Mouse (Mus musculus): ENCODE measurements around the gene Rbm28. TPM values are rescaled to one million over a fixed set of nuclear protein-coding genes. Genes with fewer than 3 reads are reported as not detected.

The Rbm28 gene
- total and polyA plus RNA-seq, 3 experiments: 37.6 to 103 (median 56.2) TPM

GRCm38 (mm10) chr6:29213436-29213835 lies 48.6 kb upstream of the Rbm28 start:
- no peak overlapping the region for H3K4me3 ChIP-seq (replicated peaks in 1 of 3; ENCODE audit: low read depth in 2 of 3, low read length in 2 of 3, poor library complexity in 1 of 3)
- H3K4me1 ChIP-seq (ENCODE audit: control insufficient read depth in 1 of 2, insufficient read depth in 2 of 2): peaks cover 10 to 65% of the 10 kb centered on the region in 2 experiments
- H3K27me3 ChIP-seq (replicated peaks): peaks cover 53% of the 10 kb centered on the region
- no peaks in the 10 kb centered on the region for H3K9me3 ChIP-seq (replicated peaks; ENCODE audit: low read length)
- peaks cover 0 to 6% of the 10 kb centered on the region in 2 experiments for H3K36me3 ChIP-seq (replicated peaks in 1 of 2; ENCODE audit: control insufficient read depth in 1 of 2, insufficient read depth in 1 of 2, low read length in 1 of 2)
- DNase-seq (ENCODE audit: extremely low read depth): no peak
- no peak overlapping the region for H3K27ac ChIP-seq (ENCODE audit: insufficient read depth, low read depth)
- in situ Hi-C loops (cut with MboI; ENCODE audit: low pct_ligation_motif_present, low pct_unique_long_range_greater_than_20kb, low sequenced_read_pairs) (no loop called here), dilution Hi-C loops (cut with MboI; ENCODE audit: extremely low pct_ligation_motif_present, extremely low pct_unique_long_range_greater_than_20kb, low sequenced_read_pairs) (no loop called here)
- H3K4me2 ChIP-seq (ENCODE audit: insufficient read depth, low read depth, poor library complexity, severe bottlenecking): no peak overlapping the region
- H3K79me2 ChIP-seq (replicated peaks; ENCODE audit: control insufficient read depth, extremely low read depth, insufficient read depth, poor library complexity, severe bottlenecking): 0 out of 2 replicates have a peak, but pooled peaks cover 2% of the 10 kb centered on the region
- TF ChIP-seq MYC (IDR thresholded peaks at IDR 0.05; ENCODE audit: low read depth, low read length) (no peak), ELF1 (IDR thresholded peaks at IDR 0.05; ENCODE audit: low read depth, low read length) (no peak)
- no peak overlapping the region for H3K9ac ChIP-seq (ENCODE audit: insufficient read depth, low read depth)

DNA sequence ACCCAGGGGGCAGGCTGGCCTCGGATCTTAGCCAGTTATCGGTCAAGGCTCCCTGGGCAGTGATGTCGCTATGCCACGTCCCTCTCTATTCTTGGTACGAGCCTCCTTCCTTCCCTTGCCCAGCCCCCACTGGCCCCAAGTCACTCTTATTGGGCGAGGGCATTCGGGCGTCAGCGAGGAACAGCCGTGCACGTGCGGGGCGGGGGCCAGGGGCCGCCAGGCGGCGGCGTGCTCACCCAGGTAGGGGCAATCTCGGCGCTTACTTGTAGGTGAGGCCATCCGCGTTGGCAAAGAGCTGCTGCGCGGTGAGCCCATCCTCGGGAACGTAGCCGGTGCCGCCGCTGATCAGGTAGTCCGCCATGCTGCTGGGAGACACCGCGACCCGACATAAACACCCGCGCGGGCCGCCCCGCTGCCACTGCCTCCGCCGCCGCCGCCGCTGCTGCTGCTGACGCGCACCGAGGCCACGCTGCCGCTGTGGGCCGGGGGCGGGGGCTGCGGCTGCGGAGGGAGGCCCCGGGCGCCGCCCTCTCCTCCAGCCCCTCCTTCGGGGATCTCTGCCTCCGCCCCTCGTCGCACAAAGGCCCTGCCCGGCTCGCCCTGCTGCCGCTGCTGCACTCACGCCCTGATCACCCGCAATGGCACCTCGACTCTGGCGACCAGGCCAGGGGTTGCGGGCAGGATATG lies 47.1 kb upstream of the Rbm28 start:
- Histone ChIP-seq H3K27ac (ENCODE audit: insufficient read depth, low read depth) (peak overlapping the region; percentile 27; the same call in 1 of the 2 replicates), H3K79me2 (replicated peaks; ENCODE audit: control insufficient read depth, extremely low read depth, insufficient read depth, poor library complexity, severe bottlenecking) (0 out of 2 replicates have a peak, but pooled peaks cover 2% of the 10 kb centered on the region), H3K4me3 (replicated peaks in 1 of 3; ENCODE audit: low read depth in 2 of 3, low read length in 2 of 3, poor library complexity in 1 of 3) (peak overlapping the region; percentile 70 to 79 (median 76)), H3K4me1 (ENCODE audit: control insufficient read depth in 1 of 2, insufficient read depth in 2 of 2) (peaks cover 10 to 71% of the 10 kb centered on the region in 2 experiments), H3K9me3 (replicated peaks; ENCODE audit: low read length) (no peaks in the 10 kb centered on the region), H3K27me3 (replicated peaks) (peaks cover 47% of the 10 kb centered on the region), H3K36me3 (replicated peaks in 1 of 2; ENCODE audit: control insufficient read depth in 1 of 2, insufficient read depth in 1 of 2, low read length in 1 of 2) (peaks cover 3 to 11% of the 10 kb centered on the region in 2 experiments), H3K4me2 (ENCODE audit: insufficient read depth, low read depth, poor library complexity, severe bottlenecking) (peak overlapping the region; percentile 80), H3K9ac (ENCODE audit: insufficient read depth, low read depth) (peak overlapping the region; percentile 48)
- dilution Hi-C loops (cut with MboI; ENCODE audit: extremely low pct_ligation_motif_present, extremely low pct_unique_long_range_greater_than_20kb, low sequenced_read_pairs) (no loop called here), in situ Hi-C loops (cut with MboI; ENCODE audit: low pct_ligation_motif_present, low pct_unique_long_range_greater_than_20kb, low sequenced_read_pairs) (no loop called here)
- peak; percentile 70 for DNase-seq (ENCODE audit: extremely low read depth)
- TF ChIP-seq KAT2A (IDR thresholded peaks at IDR 0.05; ENCODE audit: insufficient replicate concordance, low read length): no peak
- no peak for TF ChIP-seq EP300 (IDR thresholded peaks at IDR 0.05; ENCODE audit: low read length)
- TF ChIP-seq CTCF (conservative IDR thresholded peaks at IDR 0.05 in 1 of 2, IDR thresholded peaks at IDR 0.05 in 1 of 2; ENCODE audit: low read depth in 2 of 2, low read length in 2 of 2): peak in 1 of 2 experiments; percentile 31; a peak in 2 of 4 replicates
- peak; percentile 100 for TF ChIP-seq BHLHE40 (IDR thresholded peaks at IDR 0.05; ENCODE audit: low read depth, low read length)
- no peak for TF ChIP-seq ELF1 (IDR thresholded peaks at IDR 0.05; ENCODE audit: low read depth, low read length)
- no peak for TF ChIP-seq ZC3H11A (IDR thresholded peaks at IDR 0.05; ENCODE audit: low read depth, low read length)
- TF ChIP-seq E2F4 (IDR thresholded peaks at IDR 0.05; ENCODE audit: insufficient replicate concordance, low read depth, low read length): no peak
- peak; percentile 53; the same call in 1 of the 2 replicates for TF ChIP-seq NRF1 (IDR thresholded peaks at IDR 0.05; ENCODE audit: low read depth, low read length)
- TF ChIP-seq SIN3A (IDR thresholded peaks at IDR 0.05; ENCODE audit: low read length): peak; percentile 65
- 0 out of 2 replicates have a peak, but pooled peaks have one; percentile 30 for TF ChIP-seq UBTF (IDR thresholded peaks at IDR 0.05; ENCODE audit: low read depth, low read length)
- no peak for TF ChIP-seq ZNF384 (IDR thresholded peaks at IDR 0.05; ENCODE audit: low read depth, low read length)
- peak; percentile 42 for TF ChIP-seq IRF4 (IDR thresholded peaks at IDR 0.05; ENCODE audit: low read depth, low read length)
- TF ChIP-seq RCOR1 (conservative IDR thresholded peaks at IDR 0.05; ENCODE audit: low read depth, low read length): 0 out of 2 replicates have a peak, but pooled peaks have one; percentile 52
- TF ChIP-seq ETS1 (conservative IDR thresholded peaks at IDR 0.05; ENCODE audit: low read depth, low read length): peak; percentile 74
- no peak for TF ChIP-seq GABPA (IDR thresholded peaks at IDR 0.05; ENCODE audit: insufficient replicate concordance, low read depth, low read length)
- peak; percentile 78; the same call in 1 of the 2 replicates for TF ChIP-seq MYC (IDR thresholded peaks at IDR 0.05; ENCODE audit: low read depth, low read length)
- no peak for TF ChIP-seq SMC3 (IDR thresholded peaks at IDR 0.05; ENCODE audit: low read depth, low read length)
- peak; percentile 84 for TF ChIP-seq MAZ (IDR thresholded peaks at IDR 0.05; ENCODE audit: low read depth, low read length)
- peak; percentile 94 for TF ChIP-seq MXI1 (IDR thresholded peaks at IDR 0.05; ENCODE audit: low read depth, low read length)
- TF ChIP-seq ZKSCAN1 (IDR thresholded peaks at IDR 0.05; ENCODE audit: borderline replicate concordance, low read depth, low read length): no peak
- TF ChIP-seq MEF2A (IDR thresholded peaks at IDR 0.05; ENCODE audit: borderline replicate concordance, low read depth, low read length): 0 out of 2 replicates have a peak, but pooled peaks have one; percentile 36
- TF ChIP-seq POLR2A (IDR thresholded peaks at IDR 0.05; ENCODE audit: low read depth, low read length): peak; percentile 76
- no peak for TF ChIP-seq ZMIZ1 (IDR thresholded peaks at IDR 0.05; ENCODE audit: low read depth, low read length)
- TF ChIP-seq TBP (conservative IDR thresholded peaks at IDR 0.05; ENCODE audit: low read depth, low read length): no peak
- TF ChIP-seq MAFK (IDR thresholded peaks at IDR 0.05; ENCODE audit: insufficient replicate concordance, low read length): no peak
- TF ChIP-seq PAX5 (IDR thresholded peaks at IDR 0.05; ENCODE audit: low read length): no peak
- no peak for TF ChIP-seq JUN (IDR thresholded peaks at IDR 0.05; ENCODE audit: insufficient read depth, low read depth, low read length)
- TF ChIP-seq USF1 (IDR thresholded peaks at IDR 0.05; ENCODE audit: low read depth, low read length): no peak
- no peak for TF ChIP-seq JUND (conservative IDR thresholded peaks at IDR 0.05; ENCODE audit: low read depth, low read length)
- peak; percentile 84 for TF ChIP-seq CHD2 (IDR thresholded peaks at IDR 0.05; ENCODE audit: low read length)
- peak; percentile 82 for TF ChIP-seq MAX (IDR thresholded peaks at IDR 0.05; ENCODE audit: low read length)
